Comparison of ENCODE assay signal across 13 mouse cellular contexts in the genomic region with DNA sequence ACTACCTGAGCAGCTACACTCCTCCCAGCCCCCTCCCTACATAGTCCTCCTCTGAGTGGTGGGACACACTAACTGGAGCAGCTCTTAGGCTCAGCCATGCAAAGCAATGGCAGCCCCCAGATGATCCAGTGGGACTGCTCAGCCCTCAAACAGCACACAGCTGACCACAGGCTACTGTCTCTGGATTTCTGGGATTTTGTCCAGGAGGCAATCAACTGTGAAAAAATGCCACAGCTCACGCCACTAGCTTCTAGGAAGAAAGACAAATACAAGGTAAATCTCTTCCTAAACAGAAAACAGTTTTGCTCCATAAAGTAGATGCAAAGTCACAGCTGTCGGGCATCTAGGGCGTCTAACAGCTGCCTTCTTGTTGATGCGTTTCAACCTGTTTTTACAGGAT.
DNase-seq lines count a peak whose midpoint lies in the region; ATAC-seq and TF ChIP-seq lines count a peak whose summit lies in the region.
"Had no signal": no experiment of that assay in that cellular context is flagged by ENCODE, and none has a peak within 500 bp of the region (broad histone marks: within the 10 kb centered on the region; RNA-seq: fewer than 3 reads in every experiment).

No protein-coding gene starts in this region.

- H3K4me2 ChIP-seq in lung, embryonic 14.5 days = no peak overlapping the region
- H3K4me2 ChIP-seq: forebrain, embryonic 15.5 days; limb, embryonic 15.5 days had no signal

- no peak overlapping the region for H3K4me3 ChIP-seq in lung, embryonic 14.5 days (ENCODE audit: low read depth, low read length)
- H3K4me3 ChIP-seq: forebrain, embryonic 15.5 days; limb, embryonic 15.5 days had no signal

- H3K27ac ChIP-seq in lung, embryonic 14.5 days (ENCODE audit: low read depth) = no peak overlapping the region
- H3K27ac ChIP-seq: forebrain, embryonic 15.5 days; limb, embryonic 15.5 days had no signal

- DNase-seq in lung, embryonic 14.5 days = peak; percentile 11
- no peak for DNase-seq in lung, postnatal 36 days
- DNase-seq in brain, embryonic 14.5 days (ENCODE audit: low read depth) = peak; percentile 58
- DNase-seq in fibroblast of lung, adult 2 months (ENCODE audit: low read depth) = peak; percentile 27
- DNase-seq in kidney, postnatal 36 days = peak; percentile 56 to 65
- no peak for DNase-seq in heart, postnatal 14 days
- DNase-seq: gastrocnemius, postnatal 25 days; layer of hippocampus, adult 9-11 months; lung, postnatal 14 days had no signal

- H3K9ac ChIP-seq in lung, embryonic 14.5 days = no peak overlapping the region
- H3K9ac ChIP-seq: forebrain, embryonic 15.5 days; limb, embryonic 15.5 days had no signal

- H3K27me3 ChIP-seq in lung, embryonic 14.5 days (ENCODE audit: insufficient read depth, low read length) = no peaks in the 10 kb centered on the region
- H3K27me3 ChIP-seq: forebrain, embryonic 15.5 days; limb, embryonic 15.5 days had no signal

- no peaks in the 10 kb centered on the region for H3K4me1 ChIP-seq in lung, embryonic 14.5 days (ENCODE audit: insufficient read depth)

- WGBS in lung, embryonic 14.5 days = 72% methylated on average over 4 of the region's 4 CpGs

- TF ChIP-seq CTCF in lung, embryonic 14.5 days (IDR thresholded peaks at IDR 0.05; ENCODE audit: low read depth) = no peak
- no peak for TF ChIP-seq CTCF in brain, embryonic 14.5 days (IDR thresholded peaks at IDR 0.05; ENCODE audit: borderline replicate concordance, extremely low read depth, insufficient read depth, insufficient read length)

- intact Hi-C loops in heart, postnatal 14 days (cut with DNase I) = no loop called here

- no peak for TF ChIP-seq POLR2A in brain, embryonic 14.5 days (IDR thresholded peaks at IDR 0.05; ENCODE audit: borderline replicate concordance, extremely low read depth, insufficient read depth, insufficient read length, poor library complexity, severe bottlenecking)

- no peaks in the 10 kb centered on the region for H3K9me3 ChIP-seq in lung, embryonic 14.5 days (ENCODE audit: low read depth, low read length)
- H3K9me3 ChIP-seq: forebrain, embryonic 15.5 days; limb, embryonic 15.5 days had no signal

- ATAC-seq in lung, embryonic 14.5 days (ENCODE audit: insufficient read depth) = no peak
- no peak for ATAC-seq in inflammation-experienced regulatory T-cells, adult 6 months
- ATAC-seq in megakaryocyte progenitor cell, adult 5-6 weeks (replicated peaks; ENCODE audit: poor library complexity) = no peak
- ATAC-seq: forebrain, embryonic 15.5 days had no signal

- no peaks in the 10 kb centered on the region for H3K36me3 ChIP-seq in lung, embryonic 14.5 days (ENCODE audit: insufficient read depth)
- H3K36me3 ChIP-seq: forebrain, embryonic 15.5 days; limb, embryonic 15.5 days had no signal

Comparison
In these comparisons a context has a peak if more than half of its experiments do, and no peak if none do; other contexts are left out.
1. DNase-seq: peak in lung, embryonic 14.5 days (single experiment), brain, embryonic 14.5 days (single experiment), fibroblast of lung, adult 2 months (single experiment) and kidney, postnatal 36 days (2 of 2); none in lung, postnatal 36 days (single experiment) and heart, postnatal 14 days (0 of 2).